Mouse (Mus musculus) erythroblast, embryonic 14.5 days (primary cell): Measurements from ENCODE around the gene 2310030G06Rik. TPM values are rescaled to one million over a fixed set of nuclear protein-coding genes. Genes with fewer than 3 reads are reported as not detected.
A peak's percentile ranks its signal among the peaks of the same experiment; 100 is the strongest.

ENCODE experiments used
- H3K27me3 ChIP-seq: 2 replicates; pipeline ENCODE4 v1.6.1; 2012; ENCODE audit warnings: inconsistent platforms; ENCODE audit not compliant: control insufficient read depth
- H3K36me3 ChIP-seq: 2 replicates; pipeline ENCODE4 v1.6.1; 2012; ENCODE audit warnings: mild to moderate bottlenecking, inconsistent platforms; ENCODE audit not compliant: control insufficient read depth
- H3K4me1 ChIP-seq: 2 replicates; pipeline ENCODE4 v1.6.1; 2012; ENCODE audit warnings: inconsistent platforms; ENCODE audit not compliant: control insufficient read depth
- H3K4me3 ChIP-seq: replicated peaks from 2 replicates; pipeline ENCODE3; 2012; ENCODE audit warnings: moderate library complexity, mild to moderate bottlenecking, inconsistent platforms
- H3K9me3 ChIP-seq: 2 replicates; pipeline ENCODE4 v1.6.1; 2012; ENCODE audit warnings: low read length, inconsistent platforms, mixed read lengths; ENCODE audit not compliant: control insufficient read depth
- GATA1 ChIP-seq: IDR thresholded peaks from 2 replicates; pipeline ENCODE4 v1.6.1; 2012; ENCODE audit warnings: low read length, inconsistent platforms, mixed read lengths
- TAL1 ChIP-seq: IDR thresholded peaks from 3 replicates; pipeline ENCODE4 v1.6.1; 2012; ENCODE audit warnings: low read length, inconsistent platforms, mixed read lengths
- polyA plus RNA-seq: library from polyadenylated mRNA; stranded (reverse); fragments of >175 nt; gene quantifications from 2 replicates; pipeline ENCODE4 v1.2.3, GENCODE M21; 2012

2310030G06Rik gene
- polyA plus RNA-seq, 1 experiment: not detected

- H3K27me3 ChIP-seq: no peaks in the 10 kb centered on the region
- TF ChIP-seq TAL1 (no peak), GATA1 (no peak)
- peaks cover 33% of the 10 kb centered on the region for H3K36me3 ChIP-seq
- peaks cover 42% of the 10 kb centered on the region for H3K4me1 ChIP-seq
- H3K4me3 ChIP-seq: peak within 1 kb of the TSS; percentile 70
- no peaks in the 10 kb centered on the region for H3K9me3 ChIP-seq
These were observed 22.0 kb upstream of the 2310030G06Rik start, which contains the start of gene Fdxacb1 for GRCm38 (mm10) chr9:50768107-50769002. TSS of gene Fdxacb1 (plus strand) at chr9:50768236.

- Histone ChIP-seq H3K4me3 (peak overlapping the region; percentile 70), H3K4me1 (peaks cover 36% of the 10 kb centered on the region), H3K9me3 (no peaks in the 10 kb centered on the region), H3K27me3 (no peaks in the 10 kb centered on the region), H3K36me3 (peaks cover 30% of the 10 kb centered on the region)
- TF ChIP-seq GATA1: no peak
- TF ChIP-seq TAL1: no peak
These were observed 21.3 kb upstream of the 2310030G06Rik start for GRCm38 (mm10) chr9:50767531-50768106.

GRCm38 (mm10) chr9:50763331-50763730 lies 17.0 kb upstream of the 2310030G06Rik start:
- H3K4me3 ChIP-seq: no peak overlapping the region
- peaks cover 5% of the 10 kb centered on the region; the same call in 1 of the 2 replicates for H3K27me3 ChIP-seq
- peaks cover 10% of the 10 kb centered on the region for H3K4me1 ChIP-seq
- TF ChIP-seq GATA1 (no peak), TAL1 (no peak)
- H3K36me3 ChIP-seq: peaks cover 7% of the 10 kb centered on the region
- no peaks in the 10 kb centered on the region for H3K9me3 ChIP-seq

DNA sequence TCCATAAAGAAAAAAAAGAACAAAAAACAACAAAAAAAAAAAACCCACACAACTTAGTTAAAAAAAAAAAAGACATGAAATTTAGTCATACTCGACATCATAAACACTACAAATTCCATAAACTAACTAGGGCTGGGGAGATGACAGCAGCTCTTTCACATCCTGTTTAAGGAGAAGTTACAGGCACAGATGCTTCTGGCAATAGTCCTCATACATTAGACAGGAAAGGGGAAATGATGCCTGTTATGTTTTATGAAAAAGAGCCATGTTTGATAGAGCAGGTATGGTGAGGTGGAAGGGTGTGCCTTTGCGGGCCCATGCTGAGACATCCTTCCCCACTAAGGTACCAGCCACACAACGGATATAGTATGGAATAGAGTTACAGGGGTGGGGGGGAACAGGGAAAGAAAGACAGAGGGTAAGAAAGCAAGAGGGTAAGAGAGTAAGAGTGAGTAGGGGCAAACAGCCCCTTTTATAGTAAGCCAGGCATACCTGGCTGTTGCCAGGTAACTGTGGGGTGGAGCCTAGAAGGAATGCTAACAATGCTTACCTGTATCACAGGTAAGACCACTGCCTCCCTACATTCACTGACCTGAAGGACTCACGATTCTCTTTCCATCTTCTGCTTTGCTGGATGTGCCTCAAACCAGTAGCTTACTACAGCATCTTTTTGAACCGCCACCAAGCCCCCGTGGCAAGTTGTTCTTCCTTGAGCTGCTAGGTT lies 15.3 kb upstream of the 2310030G06Rik start:
- TF ChIP-seq TAL1 (no peak), GATA1 (no peak)
- Histone ChIP-seq H3K4me1 (no peaks in the 10 kb centered on the region), H3K9me3 (no peaks in the 10 kb centered on the region), H3K4me3 (no peak overlapping the region), H3K36me3 (peaks cover 7% of the 10 kb centered on the region), H3K27me3 (peaks cover 7% of the 10 kb centered on the region; the same call in 1 of the 2 replicates)

DNA sequence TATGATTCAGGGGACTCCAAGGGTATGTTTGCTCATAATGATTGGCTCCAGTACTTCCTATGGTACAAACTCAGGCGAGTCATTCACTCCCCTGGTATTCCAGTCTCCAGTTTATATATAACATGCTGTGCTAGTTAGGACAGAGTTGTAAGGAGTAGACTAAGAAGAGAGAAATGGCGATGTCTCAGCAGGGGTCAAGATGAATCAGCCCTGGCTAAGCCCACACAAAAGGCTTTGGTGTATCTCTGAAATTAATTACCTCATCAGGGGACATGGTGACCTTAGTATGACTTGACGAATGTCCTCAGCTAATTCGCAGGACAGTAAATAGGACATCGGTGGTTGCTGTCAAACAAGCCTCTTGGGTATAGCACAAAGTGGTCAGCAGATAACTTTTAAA lies 10.4 kb upstream of the 2310030G06Rik start:
- Histone ChIP-seq H3K4me3 (no peak overlapping the region), H3K9me3 (no peaks in the 10 kb centered on the region), H3K27me3 (peaks cover 24% of the 10 kb centered on the region), H3K36me3 (no peaks in the 10 kb centered on the region), H3K4me1 (no peaks in the 10 kb centered on the region)
- TF ChIP-seq GATA1: no peak
- no peak for TF ChIP-seq TAL1

GRCm38 (mm10) chr9:50753947-50754346 lies 7.6 kb upstream of the 2310030G06Rik start:
- Histone ChIP-seq H3K4me1 (no peaks in the 10 kb centered on the region), H3K9me3 (no peaks in the 10 kb centered on the region), H3K27me3 (peaks cover 26% of the 10 kb centered on the region), H3K36me3 (no peaks in the 10 kb centered on the region), H3K4me3 (no peak overlapping the region)
- TF ChIP-seq GATA1 (no peak), TAL1 (no peak)

GRCm38 (mm10) chr9:50752784-50753615 lies 6.7 kb upstream of the 2310030G06Rik start:
- Histone ChIP-seq H3K27me3 (peaks cover 25% of the 10 kb centered on the region), H3K36me3 (no peaks in the 10 kb centered on the region), H3K9me3 (no peaks in the 10 kb centered on the region), H3K4me1 (no peaks in the 10 kb centered on the region), H3K4me3 (no peak overlapping the region)
- TF ChIP-seq GATA1 (no peak), TAL1 (no peak)

DNA sequence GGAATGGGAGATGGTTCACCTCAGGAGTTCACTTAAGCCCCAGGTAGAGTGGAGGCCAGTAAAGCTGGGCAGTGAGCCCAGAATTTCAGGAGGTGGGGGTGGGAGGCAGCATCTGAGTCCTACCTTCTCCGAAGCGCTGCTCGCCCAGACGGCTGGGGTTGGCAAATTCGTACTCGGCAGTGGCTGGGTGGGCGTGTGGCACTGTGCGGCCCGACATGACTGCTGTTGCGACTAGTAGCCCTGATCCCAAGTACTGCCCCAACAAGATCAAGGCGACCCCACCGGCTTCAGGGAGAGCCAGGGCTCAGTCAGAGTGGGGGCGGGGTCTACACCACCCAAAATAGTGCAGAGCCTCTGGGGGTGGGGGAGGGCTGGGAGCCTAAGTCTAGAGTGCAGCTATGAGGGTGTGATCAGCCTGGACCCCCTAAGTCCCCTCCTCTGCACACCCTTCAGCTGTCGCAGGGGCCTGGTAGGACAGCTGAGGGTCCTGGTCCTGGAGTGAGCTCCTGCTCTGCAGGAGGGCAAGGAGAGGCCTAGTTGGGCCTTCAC lies 5.8 kb upstream of the 2310030G06Rik start, which contains the start of gene Hspb2:
Gene Hspb2, minus strand, starts transcription at position 301 of the 549 bp plus-strand sequence.
- Histone ChIP-seq H3K4me3 (no peak within 1 kb of the TSS), H3K27me3 (peaks cover 25% of the 10 kb centered on the region), H3K36me3 (no peaks in the 10 kb centered on the region), H3K9me3 (no peaks in the 10 kb centered on the region), H3K4me1 (no peaks in the 10 kb centered on the region)
- no peak for TF ChIP-seq GATA1
- no peak for TF ChIP-seq TAL1
